Mouse (Mus musculus) splenic B cell, adult 2 months (primary cell): Measurements from ENCODE around the gene Rsc1a1.

Experiments
- DNase-seq: peaks from one replicate; pipeline ENCODE4 v3.0.0-alpha.2; 2011; ENCODE audit warnings: low read depth, low spot score
- H3K27me3 ChIP-seq: 2 replicates; pipeline ENCODE4 v1.6.1; 2012; ENCODE audit warnings: mild to moderate bottlenecking, low read length, moderate library complexity, mixed read lengths; ENCODE audit not compliant: control insufficient read depth, poor library complexity, insufficient read depth, severe bottlenecking
- H3K36me3 ChIP-seq: 2 replicates; pipeline ENCODE4 v1.6.1; 2012; ENCODE audit warnings: mild to moderate bottlenecking, low read length, moderate library complexity, mixed read lengths; ENCODE audit not compliant: control insufficient read depth, poor library complexity, insufficient read depth, severe bottlenecking

The Rsc1a1 gene

GRCm38 (mm10) chr4:141676462-141676979, 8.9 kb downstream of the Rsc1a1 start:
- H3K36me3 ChIP-seq = no peaks in the 10 kb centered on the region; the same call in 1 of the 2 replicates
- no peak for DNase-seq
- H3K27me3 ChIP-seq = no peaks in the 10 kb centered on the region

GRCm38 (mm10) chr4:141672325-141672724, 13.1 kb downstream of the Rsc1a1 start:
- H3K36me3 ChIP-seq = no peaks in the 10 kb centered on the region
- no peak for DNase-seq
- no peaks in the 10 kb centered on the region for H3K27me3 ChIP-seq

GRCm38 (mm10) chr4:141671389-141671788, 14.0 kb downstream of the Rsc1a1 start:
- no peaks in the 10 kb centered on the region for H3K27me3 ChIP-seq
- no peak for DNase-seq
- no peaks in the 10 kb centered on the region for H3K36me3 ChIP-seq

- DNase-seq = no peak
- Histone ChIP-seq H3K36me3 (no peaks in the 10 kb centered on the region), H3K27me3 (no peaks in the 10 kb centered on the region)
Observed at GRCm38 (mm10) chr4:141669898-141670712, 15.3 kb downstream of the Rsc1a1 start.

- DNase-seq = no peak
- H3K36me3 ChIP-seq = no peaks in the 10 kb centered on the region
- no peaks in the 10 kb centered on the region for H3K27me3 ChIP-seq
Observed at GRCm38 (mm10) chr4:141664799-141665198, 20.6 kb downstream of the Rsc1a1 start, which contains the start of gene Plekhm2. TSS of gene Plekhm2 (minus strand) at chr4:141664899.

GRCm38 (mm10) chr4:141664011-141664745, 21.2 kb downstream of the Rsc1a1 start:
- H3K27me3 ChIP-seq = no peaks in the 10 kb centered on the region
- no peaks in the 10 kb centered on the region for H3K36me3 ChIP-seq
- DNase-seq = peak; percentile 64

GRCm38 (mm10) chr4:141663122-141663931, 22.1 kb downstream of the Rsc1a1 start:
- Histone ChIP-seq H3K36me3 (no peaks in the 10 kb centered on the region), H3K27me3 (no peaks in the 10 kb centered on the region)
- peak; percentile 12 for DNase-seq

GRCm38 (mm10) chr4:141660884-141661283, 24.5 kb downstream of the Rsc1a1 start:
- no peak for DNase-seq

GRCm38 (mm10) chr4:141659739-141660138, 25.7 kb downstream of the Rsc1a1 start:
- no peaks in the 10 kb centered on the region for H3K36me3 ChIP-seq
- no peaks in the 10 kb centered on the region for H3K27me3 ChIP-seq
- peak; percentile 18 for DNase-seq

More at GRCm38 (mm10) chr4:141660884-141661283, 24.5 kb downstream of the Rsc1a1 start:
- H3K36me3 ChIP-seq = no peaks in the 10 kb centered on the region
- H3K27me3 ChIP-seq = no peaks in the 10 kb centered on the region

- H3K27me3 ChIP-seq = no peaks in the 10 kb centered on the region
- no peak for DNase-seq
- H3K36me3 ChIP-seq = no peaks in the 10 kb centered on the region
Observed at GRCm38 (mm10) chr4:141658846-141659484, 26.4 kb downstream of the Rsc1a1 start.

- Histone ChIP-seq H3K36me3 (no peaks in the 10 kb centered on the region), H3K27me3 (no peaks in the 10 kb centered on the region)
- DNase-seq = no peak
Observed at GRCm38 (mm10) chr4:141656932-141657331, 28.5 kb downstream of the Rsc1a1 start.

- no peaks in the 10 kb centered on the region for H3K27me3 ChIP-seq
- no peaks in the 10 kb centered on the region for H3K36me3 ChIP-seq
- peak; percentile 13 for DNase-seq
Observed at GRCm38 (mm10) chr4:141655908-141656608, 29.3 kb downstream of the Rsc1a1 start.

- Histone ChIP-seq H3K36me3 (no peaks in the 10 kb centered on the region), H3K27me3 (no peaks in the 10 kb centered on the region)
- DNase-seq = no peak
Observed at GRCm38 (mm10) chr4:141654509-141654908, 30.9 kb downstream of the Rsc1a1 start.
